Mouse (Mus musculus): ENCODE measurements around the gene Celsr1. TPM values are rescaled to one million over a fixed set of nuclear protein-coding genes. Genes with fewer than 3 reads are reported as not detected.

The Celsr1 gene
- polyA plus RNA-seq, 1 experiment from 2014 or later: 2.2 TPM

DNA sequence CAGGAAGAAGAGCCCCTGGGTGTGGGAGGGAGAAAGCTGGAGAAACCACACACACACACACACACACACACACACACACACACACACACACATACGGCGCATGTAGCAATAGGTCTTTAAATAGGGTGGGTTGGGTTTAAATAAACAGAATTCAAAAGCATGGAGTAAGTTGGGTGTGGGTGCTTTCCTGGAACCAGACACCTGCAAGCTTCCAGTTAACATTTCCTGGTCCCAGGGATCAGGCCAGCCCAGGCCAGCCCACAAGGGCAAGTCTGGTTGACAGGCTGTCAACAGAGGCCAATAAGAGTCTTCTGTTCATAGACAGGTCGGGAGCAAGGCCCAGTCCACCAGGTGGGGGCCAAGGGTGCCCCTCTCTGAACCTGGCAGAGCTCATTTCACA lies 2.3 kb upstream of the Celsr1 start:
- no peak for ATAC-seq (replicated peaks; ENCODE audit: insufficient number of reproducible peaks, low FRiP score, low TSS enrichment)
- Histone ChIP-seq H3K27ac (ENCODE audit: low read depth, low read length) (no peak overlapping the region), H3K4me3 (ENCODE audit: low read depth, low read length) (no peak overlapping the region), H3K4me2 (no peak overlapping the region), H3K36me3 (ENCODE audit: control insufficient read depth, insufficient read depth, low read length) (no peaks in the 10 kb centered on the region; the same call in 1 of the 2 replicates), H3K4me1 (ENCODE audit: control insufficient read depth, insufficient read depth, low read length) (peaks cover 4% of the 10 kb centered on the region; the same call in 1 of the 2 replicates), H3K27me3 (ENCODE audit: control insufficient read depth, insufficient read depth, low read length) (peaks cover 35% of the 10 kb centered on the region), H3K9me3 (replicated peaks; ENCODE audit: control insufficient read depth, low read length) (no peaks in the 10 kb centered on the region), H3K9ac (ENCODE audit: low read depth, low read length) (no peak overlapping the region)
- WGBS (ENCODE audit: insufficient replicate concordance): 57% methylated on average over 3 of the region's 3 CpGs

DNA sequence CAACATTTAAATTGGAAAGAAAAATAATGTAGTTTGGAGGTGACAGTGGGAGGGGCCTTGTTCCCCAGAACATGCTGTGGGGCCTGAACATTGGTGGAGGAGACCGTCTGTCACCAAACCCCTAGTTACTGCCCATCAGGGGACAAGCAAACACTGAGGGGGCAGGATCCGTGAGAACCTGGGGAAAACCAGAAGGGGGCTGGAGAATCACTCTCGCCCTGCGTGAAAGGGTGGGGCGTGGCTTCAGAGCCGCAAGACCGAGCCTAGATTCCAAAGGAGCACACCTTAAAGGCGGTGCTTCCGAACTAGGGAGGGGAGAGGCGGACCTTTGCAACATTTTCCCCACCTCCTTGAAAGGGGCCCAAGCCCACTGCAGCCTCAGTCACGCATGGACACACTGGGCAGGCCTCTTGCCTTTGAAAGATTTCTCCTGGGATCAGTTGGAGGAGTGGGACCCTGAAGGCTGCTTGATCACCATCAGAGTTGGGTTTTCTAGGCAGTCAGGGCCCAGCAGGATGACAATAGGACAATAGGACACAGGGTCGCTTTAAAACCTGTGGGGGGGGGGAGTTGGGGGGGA lies 1.3 kb upstream of the Celsr1 start:
- H3K27me3 ChIP-seq (ENCODE audit: control insufficient read depth, insufficient read depth, low read length): peaks cover 35% of the 10 kb centered on the region
- H3K36me3 ChIP-seq (ENCODE audit: control insufficient read depth, insufficient read depth, low read length): no peaks in the 10 kb centered on the region; the same call in 1 of the 2 replicates
- peak overlapping the region; percentile 90 for H3K4me2 ChIP-seq
- WGBS (ENCODE audit: insufficient replicate concordance): 3% methylated on average over 12 of the region's 12 CpGs
- peaks cover 4% of the 10 kb centered on the region for H3K4me1 ChIP-seq (ENCODE audit: control insufficient read depth, insufficient read depth, low read length)
- H3K9me3 ChIP-seq (replicated peaks; ENCODE audit: control insufficient read depth, low read length): no peaks in the 10 kb centered on the region
- no peak for ATAC-seq (replicated peaks; ENCODE audit: insufficient number of reproducible peaks, low FRiP score, low TSS enrichment)
- peak overlapping the region; percentile 62 for H3K4me3 ChIP-seq (ENCODE audit: low read depth, low read length)
- no peak overlapping the region for H3K27ac ChIP-seq (ENCODE audit: low read depth, low read length)
- no peak overlapping the region; the same call in 1 of the 2 replicates for H3K9ac ChIP-seq (ENCODE audit: low read depth, low read length)

GRCm38 (mm10) chr15:86034021-86034523 lies 495 bp upstream of the Celsr1 start:
- Histone ChIP-seq H3K4me2 (peak overlapping the region; percentile 90), H3K27me3 (ENCODE audit: control insufficient read depth, insufficient read depth, low read length) (peaks cover 28% of the 10 kb centered on the region), H3K9ac (ENCODE audit: low read depth, low read length) (peak overlapping the region; percentile 67; the same call in 1 of the 2 replicates), H3K4me1 (ENCODE audit: control insufficient read depth, insufficient read depth, low read length) (peaks cover 4% of the 10 kb centered on the region), H3K27ac (ENCODE audit: low read depth, low read length) (0 out of 2 replicates have a peak overlapping the region, but pooled peaks have one; percentile 29), H3K4me3 (ENCODE audit: low read depth, low read length) (peak overlapping the region; percentile 62), H3K9me3 (replicated peaks; ENCODE audit: control insufficient read depth, low read length) (no peaks in the 10 kb centered on the region), H3K36me3 (ENCODE audit: control insufficient read depth, insufficient read depth, low read length) (no peaks in the 10 kb centered on the region; the same call in 1 of the 2 replicates)
- WGBS (ENCODE audit: insufficient replicate concordance): 1% methylated on average over 32 of the region's 44 CpGs
- ATAC-seq (replicated peaks; ENCODE audit: insufficient number of reproducible peaks, low FRiP score, low TSS enrichment): peak; percentile 62

DNA sequence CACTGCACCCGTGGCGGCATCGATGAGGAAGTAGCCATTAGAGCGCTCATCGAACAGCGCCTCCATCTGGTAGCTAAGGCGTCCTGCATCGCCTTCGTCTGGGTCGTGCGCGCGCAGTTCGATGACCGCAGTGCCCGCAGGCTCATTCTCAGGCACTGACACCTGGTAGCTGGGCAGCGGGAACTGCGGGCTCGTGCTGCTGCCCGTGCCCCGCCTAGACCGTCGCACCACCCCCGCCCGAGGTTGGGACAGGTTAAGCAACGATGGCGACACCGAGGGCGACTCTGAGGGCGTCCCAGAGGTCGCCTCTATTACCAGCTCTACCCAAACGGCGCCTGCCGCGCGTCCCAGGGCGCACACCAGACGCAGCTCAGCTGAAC lies 776 bp downstream of the Celsr1 start:
- Histone ChIP-seq H3K9ac (ENCODE audit: low read depth, low read length) (peak overlapping the region; percentile 67), H3K27ac (ENCODE audit: low read depth, low read length) (no peak overlapping the region), H3K4me3 (ENCODE audit: low read depth, low read length) (peak overlapping the region; percentile 62), H3K36me3 (ENCODE audit: control insufficient read depth, insufficient read depth, low read length) (no peaks in the 10 kb centered on the region; the same call in 1 of the 2 replicates), H3K27me3 (ENCODE audit: control insufficient read depth, insufficient read depth, low read length) (peaks cover 27% of the 10 kb centered on the region), H3K9me3 (replicated peaks; ENCODE audit: control insufficient read depth, low read length) (no peaks in the 10 kb centered on the region), H3K4me2 (peak overlapping the region; percentile 90), H3K4me1 (ENCODE audit: control insufficient read depth, insufficient read depth, low read length) (peaks cover 4% of the 10 kb centered on the region)
- ATAC-seq (replicated peaks; ENCODE audit: insufficient number of reproducible peaks, low FRiP score, low TSS enrichment): no peak
- 2% methylated on average over 38 of the region's 38 CpGs for WGBS (ENCODE audit: insufficient replicate concordance)

GRCm38 (mm10) chr15:86029981-86030380 lies 3.6 kb downstream of the Celsr1 start:
- peaks cover 25% of the 10 kb centered on the region for H3K27me3 ChIP-seq (ENCODE audit: control insufficient read depth, insufficient read depth, low read length)
- no peak overlapping the region for H3K27ac ChIP-seq (ENCODE audit: low read depth, low read length)

GRCm38 (mm10) chr15:86027871-86028270 lies 5.7 kb downstream of the Celsr1 start:
- ATAC-seq (replicated peaks; ENCODE audit: insufficient number of reproducible peaks, low FRiP score, low TSS enrichment): no peak
- no peak overlapping the region for H3K27ac ChIP-seq (ENCODE audit: low read depth, low read length)
- no peaks in the 10 kb centered on the region; the same call in 1 of the 2 replicates for H3K36me3 ChIP-seq (ENCODE audit: control insufficient read depth, insufficient read depth, low read length)
- no peaks in the 10 kb centered on the region for H3K9me3 ChIP-seq (replicated peaks; ENCODE audit: control insufficient read depth, low read length)
- no peak overlapping the region for H3K4me3 ChIP-seq (ENCODE audit: low read depth, low read length)
- H3K4me2 ChIP-seq: no peak overlapping the region
- H3K9ac ChIP-seq (ENCODE audit: low read depth, low read length): no peak overlapping the region
- peaks cover 12% of the 10 kb centered on the region for H3K27me3 ChIP-seq (ENCODE audit: control insufficient read depth, insufficient read depth, low read length)
- 50% methylated on average over 8 of the region's 8 CpGs for WGBS (ENCODE audit: insufficient replicate concordance)
- H3K4me1 ChIP-seq (ENCODE audit: control insufficient read depth, insufficient read depth, low read length): peaks cover 4% of the 10 kb centered on the region

More at GRCm38 (mm10) chr15:86029981-86030380, 3.6 kb downstream of the Celsr1 start:
- no peak overlapping the region for H3K9ac ChIP-seq (ENCODE audit: low read depth, low read length)
- no peak for ATAC-seq (replicated peaks; ENCODE audit: insufficient number of reproducible peaks, low FRiP score, low TSS enrichment)
- no peak overlapping the region for H3K4me3 ChIP-seq (ENCODE audit: low read depth, low read length)
- H3K4me2 ChIP-seq: no peak overlapping the region
- H3K9me3 ChIP-seq (replicated peaks; ENCODE audit: control insufficient read depth, low read length): no peaks in the 10 kb centered on the region
- H3K36me3 ChIP-seq (ENCODE audit: control insufficient read depth, insufficient read depth, low read length): no peaks in the 10 kb centered on the region; the same call in 1 of the 2 replicates
- peaks cover 4% of the 10 kb centered on the region for H3K4me1 ChIP-seq (ENCODE audit: control insufficient read depth, insufficient read depth, low read length)
- WGBS (ENCODE audit: insufficient replicate concordance): 57% methylated on average over 14 of the region's 14 CpGs

- H3K27ac ChIP-seq (ENCODE audit: low read depth, low read length): no peak overlapping the region
- WGBS (ENCODE audit: insufficient replicate concordance): 71% methylated on average over 9 of the region's 9 CpGs
- H3K4me1 ChIP-seq (ENCODE audit: control insufficient read depth, insufficient read depth, low read length): peaks cover 14% of the 10 kb centered on the region
Measured at GRCm38 (mm10) chr15:86021971-86022370, 11.6 kb downstream of the Celsr1 start.

DNA sequence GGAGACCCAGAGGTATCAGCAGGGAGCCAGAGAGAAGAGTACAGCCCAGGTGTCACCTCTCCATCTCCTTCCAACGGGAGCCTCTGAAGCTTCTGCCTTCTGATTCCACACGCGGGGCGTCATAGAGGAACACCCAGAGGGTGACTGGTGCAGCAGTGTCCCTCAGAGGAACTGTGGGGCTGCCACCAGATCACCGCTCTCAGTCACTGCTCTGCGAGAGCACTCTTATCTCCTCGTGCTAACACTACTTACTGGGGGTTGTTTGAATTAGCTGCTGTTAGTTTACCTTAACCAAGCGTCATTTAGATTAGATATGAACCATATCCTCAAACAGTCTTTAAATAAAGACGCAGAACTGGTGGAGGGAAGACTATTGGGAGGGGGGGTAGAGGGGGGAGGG lies 12.3 kb downstream of the Celsr1 start:
- Histone ChIP-seq H3K4me2 (peak overlapping the region; percentile 20; the same call in 1 of the 2 replicates), H3K4me1 (ENCODE audit: control insufficient read depth, insufficient read depth, low read length) (peaks cover 18% of the 10 kb centered on the region), H3K36me3 (ENCODE audit: control insufficient read depth, insufficient read depth, low read length) (no peaks in the 10 kb centered on the region), H3K27ac (ENCODE audit: low read depth, low read length) (no peak overlapping the region), H3K9ac (ENCODE audit: low read depth, low read length) (peak overlapping the region; percentile 16; the same call in 1 of the 2 replicates), H3K27me3 (ENCODE audit: control insufficient read depth, insufficient read depth, low read length) (peaks cover 5% of the 10 kb centered on the region; the same call in 1 of the 2 replicates), H3K4me3 (ENCODE audit: low read depth, low read length) (no peak overlapping the region), H3K9me3 (replicated peaks; ENCODE audit: control insufficient read depth, low read length) (no peaks in the 10 kb centered on the region)
- ATAC-seq (replicated peaks; ENCODE audit: insufficient number of reproducible peaks, low FRiP score, low TSS enrichment): no peak
- WGBS (ENCODE audit: insufficient replicate concordance): 6% methylated on average over 9 of the region's 9 CpGs

More at GRCm38 (mm10) chr15:86021971-86022370, 11.6 kb downstream of the Celsr1 start:
- H3K9me3 ChIP-seq (replicated peaks; ENCODE audit: control insufficient read depth, low read length): no peaks in the 10 kb centered on the region
- H3K9ac ChIP-seq (ENCODE audit: low read depth, low read length): no peak overlapping the region
- H3K27me3 ChIP-seq (ENCODE audit: control insufficient read depth, insufficient read depth, low read length): peaks cover 5% of the 10 kb centered on the region; the same call in 1 of the 2 replicates
- ATAC-seq (replicated peaks; ENCODE audit: insufficient number of reproducible peaks, low FRiP score, low TSS enrichment): no peak
- H3K4me3 ChIP-seq (ENCODE audit: low read depth, low read length): no peak overlapping the region
- no peaks in the 10 kb centered on the region for H3K36me3 ChIP-seq (ENCODE audit: control insufficient read depth, insufficient read depth, low read length)
- H3K4me2 ChIP-seq: no peak overlapping the region

All from heart, embryonic 11.5 days (tissue).